Mouse (Mus musculus) cerebellum, adult 18-20 months (tissue): Measurements from ENCODE around the gene Pth2.

Experiments used
- DNase-seq, 2 experiments: peaks; one replicate each; pipeline ENCODE4 v3.0.0; 2021

Gene Pth2

GRCm38 (mm10) chr7:45154096-45154992 lies 26.5 kb upstream of the Pth2 start, which contains the start of the genes Pih1d1 and Aldh16a1:
Gene Pih1d1, plus strand, starts transcription at chr7:45154303.
Gene Aldh16a1, minus strand, starts transcription at chr7:45154584.
- peak; percentile 97 to 99 for DNase-seq

GRCm38 (mm10) chr7:45154993-45155514 lies 25.7 kb upstream of the Pth2 start:
- peak; percentile 66 to 70 for DNase-seq

GRCm38 (mm10) chr7:45155590-45155989 lies 25.2 kb upstream of the Pth2 start:
- DNase-seq, result no peak

GRCm38 (mm10) chr7:45156206-45156605 lies 24.6 kb upstream of the Pth2 start:
- no peak for DNase-seq

GRCm38 (mm10) chr7:45157459-45157858 lies 23.3 kb upstream of the Pth2 start:
- DNase-seq, result no peak

GRCm38 (mm10) chr7:45158991-45159390 lies 21.8 kb upstream of the Pth2 start:
- peak in 1 of 2 experiments; percentile 18 for DNase-seq

GRCm38 (mm10) chr7:45160316-45160800 lies 20.4 kb upstream of the Pth2 start:
- no peak for DNase-seq

- peak in 1 of 2 experiments; percentile 15 for DNase-seq
Observed at GRCm38 (mm10) chr7:45160866-45161265, 19.9 kb upstream of the Pth2 start.

- peak; percentile 97 to 99 for DNase-seq
Observed at GRCm38 (mm10) chr7:45161612-45162473, 19.0 kb upstream of the Pth2 start.

- peak in 1 of 2 experiments; percentile 61 for DNase-seq
Observed at GRCm38 (mm10) chr7:45162551-45162950, 18.2 kb upstream of the Pth2 start.

- DNase-seq, result peak in 1 of 2 experiments; percentile 39
Observed at GRCm38 (mm10) chr7:45162996-45163615, 17.7 kb upstream of the Pth2 start.

- peak; percentile 84 to 87 for DNase-seq
Observed at GRCm38 (mm10) chr7:45163735-45164490, 16.9 kb upstream of the Pth2 start, which contains the start of gene Slc17a7. Gene Slc17a7, plus strand, starts transcription at chr7:45163949.

- DNase-seq, result peak; percentile 69
Observed at GRCm38 (mm10) chr7:45164833-45165232, 16.0 kb upstream of the Pth2 start.

GRCm38 (mm10) chr7:45165701-45166100 lies 15.1 kb upstream of the Pth2 start:
- peak in 1 of 2 experiments; percentile 50 for DNase-seq

GRCm38 (mm10) chr7:45166950-45167401 lies 13.8 kb upstream of the Pth2 start:
- DNase-seq, result peak; percentile 71 to 72

GRCm38 (mm10) chr7:45167761-45168445 lies 12.9 kb upstream of the Pth2 start:
- peak; percentile 80 to 84 for DNase-seq

- peak; percentile 66 to 69 for DNase-seq
Observed at GRCm38 (mm10) chr7:45168656-45169055, 12.1 kb upstream of the Pth2 start.

- peak; percentile 71 to 79 for DNase-seq
Observed at GRCm38 (mm10) chr7:45169495-45169894, 11.3 kb upstream of the Pth2 start.

- peak; percentile 38 to 61 for DNase-seq
Observed at GRCm38 (mm10) chr7:45172974-45173373, 7.8 kb upstream of the Pth2 start.

GRCm38 (mm10) chr7:45173772-45174171 lies 7.0 kb upstream of the Pth2 start:
- DNase-seq, result peak in 1 of 2 experiments; percentile 36
